Mouse (Mus musculus): ENCODE measurements around the gene Sik1. TPM values are rescaled to one million over a fixed set of nuclear protein-coding genes. Genes with fewer than 3 reads are reported as not detected.
"Not testable (repeated sequence)": the region's sequence is repeated elsewhere in the genome, so short reads cannot be mapped to it uniquely, and the experiment has no call there.

The Sik1 gene
- polyA plus RNA-seq, 1 experiment from 2014 or later: 7.0 TPM

DNA sequence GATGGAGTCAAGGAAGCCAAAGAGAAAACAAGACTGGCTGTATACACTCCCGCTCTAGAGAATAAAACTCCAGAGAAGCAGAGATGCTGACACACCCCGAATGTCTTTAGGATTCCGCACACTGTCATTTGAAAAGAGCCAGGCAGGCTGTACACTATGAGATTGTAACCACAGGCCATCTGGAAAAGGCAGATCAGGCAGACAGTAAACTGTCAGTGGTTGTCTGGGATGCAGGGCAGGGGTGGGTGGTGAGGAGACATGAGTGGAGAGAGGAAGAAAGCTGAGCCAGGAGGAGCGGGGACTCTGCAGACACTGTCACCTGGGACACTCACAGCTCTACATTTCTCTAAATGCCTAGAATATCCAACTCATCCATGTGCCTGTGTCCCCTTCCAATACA lies 36.3 kb upstream of the Sik1 start:
- Histone ChIP-seq H3K4me1 (peaks cover 43% of the 10 kb centered on the region), H3K27ac (peak overlapping the region; percentile 43; the same call in 1 of the 2 replicates), H3K4me2 (no peak overlapping the region), H3K9me3 (replicated peaks) (no peaks in the 10 kb centered on the region), H3K9ac (no peak overlapping the region), H3K27me3 (replicated peaks) (no peaks in the 10 kb centered on the region), H3K4me3 (no peak overlapping the region), H3K36me3 (no peaks in the 10 kb centered on the region)
- no peak for ATAC-seq
- WGBS (ENCODE audit: insufficient replicate concordance): 33% methylated on average over 4 of the region's 4 CpGs

DNA sequence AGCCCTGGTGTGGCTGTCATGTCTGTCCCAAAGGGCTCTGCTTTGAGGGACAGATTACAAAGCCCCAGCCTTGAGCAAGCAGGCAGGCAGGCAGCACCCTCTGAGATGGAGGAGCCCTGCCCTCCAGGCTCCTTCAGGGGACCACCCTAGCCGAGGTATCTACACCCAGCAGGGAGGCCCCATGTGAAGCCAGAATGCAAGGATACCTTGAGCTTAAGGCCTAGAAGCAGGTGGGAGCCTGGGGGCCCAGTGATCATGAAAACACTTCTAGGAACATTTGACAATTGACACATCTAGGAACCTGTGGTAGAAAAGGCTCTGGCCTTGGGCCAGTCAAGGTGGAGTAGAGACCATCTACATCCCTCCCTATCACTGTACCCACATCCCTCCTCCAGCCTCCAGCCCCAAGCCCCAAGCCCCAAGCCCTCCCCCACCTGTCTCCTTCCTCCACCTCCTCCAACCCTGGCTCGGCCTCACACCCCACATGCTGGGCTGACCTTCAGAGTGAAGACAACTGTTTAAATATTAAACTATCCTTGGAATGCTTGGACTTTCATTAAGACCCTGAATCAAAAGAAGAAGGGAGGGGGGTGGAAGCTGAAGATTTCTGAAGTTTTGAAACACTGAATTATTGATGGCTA lies 34.8 kb upstream of the Sik1 start:
- no peak for ATAC-seq
- H3K4me3 ChIP-seq: no peak overlapping the region
- no peaks in the 10 kb centered on the region for H3K36me3 ChIP-seq
- WGBS (ENCODE audit: insufficient replicate concordance): 38% methylated on average over 2 of the region's 2 CpGs
- peaks cover 40% of the 10 kb centered on the region for H3K4me1 ChIP-seq
- no peak overlapping the region for H3K4me2 ChIP-seq
- H3K9ac ChIP-seq: no peak overlapping the region
- H3K9me3 ChIP-seq (replicated peaks): no peaks in the 10 kb centered on the region
- no peaks in the 10 kb centered on the region for H3K27me3 ChIP-seq (replicated peaks)
- no peak overlapping the region for H3K27ac ChIP-seq

DNA sequence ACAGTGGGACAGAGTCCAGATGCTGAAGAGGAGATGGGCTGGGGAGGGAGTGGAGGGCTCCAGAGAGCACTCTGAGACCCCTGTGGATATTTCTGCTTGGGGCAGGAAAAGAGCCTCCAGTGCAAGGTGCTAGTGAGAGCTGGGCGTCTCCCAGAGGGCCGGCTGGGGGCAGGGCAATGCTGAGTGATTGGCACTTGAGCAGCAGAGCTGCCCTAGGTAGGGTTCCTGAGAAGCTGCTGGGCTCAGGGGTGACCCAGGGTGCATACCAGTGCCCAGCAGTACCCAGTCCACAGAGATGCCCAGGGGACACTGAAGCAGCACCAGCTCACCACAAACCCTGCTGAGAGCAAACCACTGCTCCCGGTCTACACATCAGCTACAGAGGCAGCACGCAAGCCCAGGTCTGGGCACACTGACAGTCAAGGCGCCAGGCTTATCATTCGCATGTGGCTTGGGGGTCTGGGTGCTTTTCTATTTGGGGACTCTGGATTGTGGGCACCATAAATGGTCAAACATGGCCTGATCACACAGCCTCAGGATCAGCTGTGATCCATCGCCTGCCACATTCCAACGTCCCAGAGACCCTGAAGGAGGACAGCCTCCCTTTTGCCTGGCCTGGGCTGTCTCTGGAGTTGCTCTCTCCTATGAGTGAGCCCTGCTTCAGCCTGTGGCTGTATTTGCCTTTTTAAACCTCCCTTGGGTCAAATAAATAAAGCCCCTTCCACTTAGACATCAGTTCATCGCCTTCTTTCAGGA lies 34.0 kb upstream of the Sik1 start:
- Histone ChIP-seq H3K36me3 (no peaks in the 10 kb centered on the region), H3K4me3 (no peak overlapping the region), H3K4me2 (no peak overlapping the region), H3K9ac (no peak overlapping the region), H3K9me3 (replicated peaks) (no peaks in the 10 kb centered on the region), H3K27me3 (replicated peaks) (no peaks in the 10 kb centered on the region), H3K4me1 (peaks cover 40% of the 10 kb centered on the region), H3K27ac (no peak overlapping the region)
- WGBS (ENCODE audit: insufficient replicate concordance): 61% methylated on average over 9 of the region's 9 CpGs
- ATAC-seq: no peak

DNA sequence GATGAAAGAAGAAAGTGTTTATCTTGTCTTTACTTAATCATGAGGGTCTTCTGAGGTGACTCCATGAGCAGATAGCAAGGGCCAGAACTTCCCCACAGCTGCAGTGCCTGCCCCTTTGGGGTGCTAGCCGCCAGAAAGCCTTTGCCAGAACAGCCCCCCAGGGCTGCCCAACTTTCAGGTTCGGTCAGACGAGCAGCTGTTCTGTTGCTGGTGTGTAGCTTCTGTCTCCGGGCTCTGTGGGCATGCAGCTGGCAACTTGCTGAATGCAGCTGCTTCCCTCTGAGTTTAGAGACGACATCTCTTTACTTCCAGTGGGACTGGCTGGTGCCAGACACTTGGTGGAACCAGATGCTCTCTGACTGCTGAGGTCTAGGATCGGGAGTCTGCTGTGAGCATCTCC lies 32.9 kb upstream of the Sik1 start:
- H3K4me2 ChIP-seq: no peak overlapping the region
- WGBS (ENCODE audit: insufficient replicate concordance): 49% methylated on average over 6 of the region's 6 CpGs
- peaks cover 40% of the 10 kb centered on the region for H3K4me1 ChIP-seq
- no peak for ATAC-seq
- H3K27me3 ChIP-seq (replicated peaks): no peaks in the 10 kb centered on the region
- H3K4me3 ChIP-seq: no peak overlapping the region
- H3K9ac ChIP-seq: no peak overlapping the region
- no peaks in the 10 kb centered on the region for H3K9me3 ChIP-seq (replicated peaks)
- no peaks in the 10 kb centered on the region for H3K36me3 ChIP-seq
- H3K27ac ChIP-seq: no peak overlapping the region

DNA sequence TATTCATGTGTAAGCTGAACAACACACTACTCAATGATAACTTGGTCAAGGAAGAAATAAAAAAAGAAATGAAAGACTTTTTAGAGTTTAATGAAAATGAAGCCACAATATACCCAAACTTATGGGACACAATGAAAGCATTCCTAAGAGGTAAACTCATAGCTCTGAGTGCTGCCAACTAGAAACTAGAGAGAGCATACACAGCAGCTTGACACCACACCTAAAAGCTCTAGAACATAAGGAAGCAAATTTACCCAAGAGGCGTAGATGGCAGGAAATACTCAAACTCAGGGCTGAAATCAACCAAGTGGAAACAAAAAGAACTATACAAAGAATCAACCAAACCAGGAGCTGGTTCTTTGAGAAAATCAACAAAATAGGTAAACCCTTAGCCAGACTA lies 29.1 kb upstream of the Sik1 start:
- H3K4me2 ChIP-seq; H3K27me3 ChIP-seq (replicated peaks); H3K9ac ChIP-seq; H3K9me3 ChIP-seq (replicated peaks); H3K36me3 ChIP-seq; H3K27ac ChIP-seq; H3K4me1 ChIP-seq; ATAC-seq; H3K4me3 ChIP-seq: not testable (repeated sequence)
- 68% methylated on average over 1 of the region's 1 CpGs for WGBS (ENCODE audit: insufficient replicate concordance)

DNA sequence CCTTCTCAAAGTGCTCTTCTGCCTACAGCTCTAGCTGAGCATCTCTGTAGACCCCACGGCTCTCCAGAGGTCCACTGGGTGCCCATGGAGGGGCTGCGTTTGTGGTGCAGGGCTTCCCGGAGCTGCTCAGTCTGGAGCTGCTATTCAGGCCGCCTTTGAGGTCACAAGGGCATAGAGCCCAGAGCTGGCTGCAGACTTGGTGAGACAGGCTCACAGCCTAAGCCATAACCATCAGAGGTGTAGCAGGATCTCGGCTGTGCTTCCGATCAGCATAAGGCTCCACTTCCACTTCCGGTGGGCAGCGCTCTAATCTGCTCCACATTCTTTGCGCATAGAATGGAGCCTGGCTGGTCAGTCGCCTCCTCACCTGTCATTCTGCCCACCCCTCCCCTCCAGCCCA lies 23.8 kb upstream of the Sik1 start:
- Histone ChIP-seq H3K27ac (no peak overlapping the region), H3K36me3 (no peaks in the 10 kb centered on the region)
- no peak for ATAC-seq

DNA sequence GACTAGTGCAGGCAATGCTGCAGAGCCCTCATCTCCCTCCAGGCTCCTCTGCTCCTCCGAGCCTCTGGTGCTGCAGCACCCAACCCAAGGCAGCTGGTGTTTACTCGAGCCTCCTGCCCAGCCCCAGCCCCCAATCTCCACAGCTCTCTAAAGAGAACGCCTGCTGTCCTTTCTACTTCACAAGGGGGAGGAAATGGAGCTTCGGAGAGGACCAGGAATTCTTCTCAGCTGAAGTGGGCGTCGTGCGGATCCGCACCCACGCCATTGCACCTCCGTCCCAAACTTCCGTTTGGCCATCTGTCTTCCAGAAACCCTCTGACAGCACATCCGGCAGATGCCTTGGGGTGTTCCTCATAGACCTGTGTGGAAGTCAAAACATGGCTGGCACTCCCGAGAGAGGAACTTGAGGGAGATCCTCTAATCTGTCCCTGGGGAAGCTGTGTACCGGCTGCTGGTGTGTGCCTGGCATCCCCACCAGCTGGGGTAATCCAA lies 22.1 kb upstream of the Sik1 start:
- Histone ChIP-seq H3K4me3 (no peak overlapping the region), H3K4me2 (no peak overlapping the region), H3K9me3 (replicated peaks) (no peaks in the 10 kb centered on the region), H3K27me3 (replicated peaks) (peaks cover 17% of the 10 kb centered on the region; the same call in 1 of the 2 replicates), H3K36me3 (no peaks in the 10 kb centered on the region), H3K9ac (no peak overlapping the region), H3K4me1 (peaks cover 34% of the 10 kb centered on the region), H3K27ac (no peak overlapping the region)
- 33% methylated on average over 14 of the region's 14 CpGs for WGBS (ENCODE audit: insufficient replicate concordance)
- ATAC-seq: no peak

More for the DNA sequence above, 23.8 kb upstream of the Sik1 start:
- Histone ChIP-seq H3K9me3 (replicated peaks) (no peaks in the 10 kb centered on the region), H3K27me3 (replicated peaks) (peaks cover 17% of the 10 kb centered on the region; the same call in 1 of the 2 replicates), H3K4me2 (no peak overlapping the region), H3K4me3 (no peak overlapping the region), H3K9ac (no peak overlapping the region), H3K4me1 (peaks cover 18% of the 10 kb centered on the region)
- 66% methylated on average over 10 of the region's 10 CpGs for WGBS (ENCODE audit: insufficient replicate concordance)

DNA sequence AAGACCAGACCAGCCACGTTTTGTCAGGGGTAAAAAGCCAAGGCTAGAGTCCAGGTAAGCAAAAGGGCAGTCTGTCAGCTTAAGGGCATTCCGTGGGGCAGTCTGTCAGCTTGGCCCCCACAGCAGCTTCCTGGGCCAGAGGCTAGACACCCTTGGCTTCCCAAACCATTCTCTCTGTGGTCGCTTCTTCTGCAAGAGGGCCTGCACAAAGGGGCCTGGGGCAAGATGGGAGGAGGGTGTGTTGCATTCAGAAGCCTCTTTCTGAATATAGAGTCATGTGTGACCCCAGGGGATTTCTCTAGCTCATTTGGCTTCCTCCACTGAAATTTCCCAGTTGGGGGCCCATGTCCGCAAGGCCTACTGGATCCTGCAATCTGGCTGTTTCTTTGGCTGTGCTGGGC lies 21.6 kb upstream of the Sik1 start:
- ATAC-seq: no peak
- Histone ChIP-seq H3K27me3 (replicated peaks) (peaks cover 17% of the 10 kb centered on the region; the same call in 1 of the 2 replicates), H3K9ac (no peak overlapping the region), H3K27ac (no peak overlapping the region), H3K4me3 (no peak overlapping the region), H3K4me2 (no peak overlapping the region), H3K9me3 (replicated peaks) (no peaks in the 10 kb centered on the region), H3K36me3 (no peaks in the 10 kb centered on the region), H3K4me1 (peaks cover 39% of the 10 kb centered on the region)
- WGBS (ENCODE audit: insufficient replicate concordance): 59% methylated on average over 4 of the region's 4 CpGs

DNA sequence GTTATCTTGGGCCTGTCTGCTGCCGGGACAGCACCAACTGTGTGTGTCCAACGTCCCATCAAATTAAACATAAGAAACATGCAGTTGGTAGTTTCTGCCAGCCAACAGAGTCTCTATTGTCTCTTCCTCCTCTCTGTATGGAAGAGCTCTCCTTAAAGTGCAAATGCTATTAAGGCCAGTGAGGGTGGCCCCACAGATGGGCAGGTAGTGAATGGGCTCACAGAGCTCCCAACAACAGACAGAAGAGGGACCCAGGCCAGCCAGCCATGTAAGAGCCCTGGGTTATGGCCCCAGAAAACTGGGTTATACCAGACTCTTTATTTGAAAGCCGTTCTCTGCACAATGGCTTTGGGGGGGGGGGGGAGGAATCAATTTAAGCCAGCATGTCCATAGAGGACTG lies 21.2 kb upstream of the Sik1 start:
- no peaks in the 10 kb centered on the region for H3K9me3 ChIP-seq (replicated peaks)
- WGBS (ENCODE audit: insufficient replicate concordance): 63% methylated on average over 3 of the region's 3 CpGs
- peaks cover 17% of the 10 kb centered on the region; the same call in 1 of the 2 replicates for H3K27me3 ChIP-seq (replicated peaks)
- no peak for ATAC-seq
- H3K4me3 ChIP-seq: no peak overlapping the region
- H3K9ac ChIP-seq: no peak overlapping the region
- no peak overlapping the region for H3K4me2 ChIP-seq
- H3K4me1 ChIP-seq: peaks cover 43% of the 10 kb centered on the region
- H3K27ac ChIP-seq: no peak overlapping the region
- H3K36me3 ChIP-seq: no peaks in the 10 kb centered on the region

DNA sequence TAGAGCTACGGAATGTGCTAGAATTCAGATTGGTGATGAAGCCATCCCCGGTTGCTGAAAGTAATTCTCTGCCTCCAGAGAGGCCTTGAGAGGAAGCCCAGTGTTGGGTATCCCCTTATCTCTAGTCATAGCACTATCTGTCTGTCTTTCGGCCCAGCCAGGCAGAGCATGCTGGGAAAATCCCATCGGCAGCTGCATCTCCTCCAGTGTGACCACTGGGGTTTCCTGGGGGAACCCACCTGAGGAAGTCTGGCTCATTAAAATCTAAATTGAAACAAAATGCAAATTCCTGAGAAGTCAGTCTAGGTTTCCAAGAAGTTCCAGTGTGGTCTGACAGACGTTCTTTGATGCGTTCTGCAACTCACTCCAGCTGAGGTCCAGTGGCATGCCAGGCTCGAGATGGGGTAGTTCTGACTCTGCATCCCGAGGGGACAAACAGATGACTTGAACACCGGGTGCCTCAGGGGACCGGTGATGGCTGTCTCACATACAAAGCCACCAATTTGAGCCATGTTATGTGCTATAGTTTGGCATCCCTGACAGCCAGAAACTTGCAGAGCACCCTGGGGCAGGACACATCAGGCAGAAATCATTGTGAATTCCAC lies 19.8 kb upstream of the Sik1 start:
- WGBS (ENCODE audit: insufficient replicate concordance): 62% methylated on average over 10 of the region's 10 CpGs
- Histone ChIP-seq H3K27me3 (replicated peaks) (peaks cover 17% of the 10 kb centered on the region; the same call in 1 of the 2 replicates), H3K9me3 (replicated peaks) (no peaks in the 10 kb centered on the region), H3K27ac (no peak overlapping the region), H3K4me3 (no peak overlapping the region), H3K36me3 (no peaks in the 10 kb centered on the region), H3K9ac (no peak overlapping the region), H3K4me2 (no peak overlapping the region), H3K4me1 (peaks cover 57% of the 10 kb centered on the region)
- no peak for ATAC-seq

DNA sequence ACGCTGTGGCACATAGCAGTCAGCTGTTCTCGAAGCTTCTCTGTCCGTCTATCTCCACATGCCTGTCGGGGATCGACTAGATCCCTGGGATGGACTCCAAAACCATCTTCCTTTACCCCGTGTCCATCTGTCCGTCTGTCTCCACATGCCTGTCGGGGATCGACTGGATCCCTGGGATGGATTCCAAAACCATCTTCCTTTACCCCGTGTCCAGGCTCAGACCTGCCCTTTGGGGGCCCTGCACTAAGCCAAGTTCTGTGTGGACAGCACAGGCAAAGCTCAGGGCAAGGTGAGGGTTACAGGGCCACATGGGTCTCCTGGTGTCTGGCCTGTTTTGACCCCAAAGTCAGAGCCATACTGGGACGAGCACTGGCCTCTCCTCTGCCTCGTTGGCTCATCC lies 19.1 kb upstream of the Sik1 start:
- Histone ChIP-seq H3K4me2 (no peak overlapping the region), H3K9ac (no peak overlapping the region), H3K4me3 (no peak overlapping the region), H3K27me3 (replicated peaks) (peaks cover 16% of the 10 kb centered on the region; the same call in 1 of the 2 replicates), H3K4me1 (peaks cover 58% of the 10 kb centered on the region), H3K36me3 (no peaks in the 10 kb centered on the region), H3K9me3 (replicated peaks) (no peaks in the 10 kb centered on the region), H3K27ac (no peak overlapping the region)
- WGBS (ENCODE audit: insufficient replicate concordance): 72% methylated on average over 12 of the region's 12 CpGs
- no peak for ATAC-seq

DNA sequence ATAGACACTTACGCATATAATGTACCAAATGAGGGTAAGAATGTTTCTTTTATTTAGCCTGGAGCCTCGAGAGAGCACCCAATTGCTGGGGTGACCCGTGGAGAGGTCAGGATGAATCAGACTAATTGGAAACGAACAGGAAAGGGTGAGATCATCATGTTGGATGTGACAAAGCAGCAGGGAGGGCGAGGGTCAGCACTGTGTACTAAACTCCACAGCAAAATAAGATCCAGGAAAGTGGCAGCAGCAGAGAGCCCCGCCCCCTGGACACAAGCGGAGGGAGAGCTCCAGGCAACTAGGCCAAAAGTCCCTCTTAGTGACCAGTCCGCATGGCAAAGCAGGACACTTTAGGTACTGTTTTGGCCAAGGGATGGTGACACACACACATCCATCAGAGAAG lies 18.4 kb upstream of the Sik1 start:
- H3K36me3 ChIP-seq: no peaks in the 10 kb centered on the region
- H3K27me3 ChIP-seq (replicated peaks): peaks cover 11% of the 10 kb centered on the region; the same call in 1 of the 2 replicates
- peaks cover 58% of the 10 kb centered on the region for H3K4me1 ChIP-seq
- no peak for ATAC-seq
- no peak overlapping the region for H3K27ac ChIP-seq
- H3K9me3 ChIP-seq (replicated peaks): no peaks in the 10 kb centered on the region
- no peak overlapping the region for H3K9ac ChIP-seq
- no peak overlapping the region for H3K4me2 ChIP-seq
- 49% methylated on average over 8 of the region's 8 CpGs for WGBS (ENCODE audit: insufficient replicate concordance)
- no peak overlapping the region for H3K4me3 ChIP-seq
